Mouse (Mus musculus): Measurements from ENCODE around the gene Xaf1.

Gene Xaf1

DNA sequence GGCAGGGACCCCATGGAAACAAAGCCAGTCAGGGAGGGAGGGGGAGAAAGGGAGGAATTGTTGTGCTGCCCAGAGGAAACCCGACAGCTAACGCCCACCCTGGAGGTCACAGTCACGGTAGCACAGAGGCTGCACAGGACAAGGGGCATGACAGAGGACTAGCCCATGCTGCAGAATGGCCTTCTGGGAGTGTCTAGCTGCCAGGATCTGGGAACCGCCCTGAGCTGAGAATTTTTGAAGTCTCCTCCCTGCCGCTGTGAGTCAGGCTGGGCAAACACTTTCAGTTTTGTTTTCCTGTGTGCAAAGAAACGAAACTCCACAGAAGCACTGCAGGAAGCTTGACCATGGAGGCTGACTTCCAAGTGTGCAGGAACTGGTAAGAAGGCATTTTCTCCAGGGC is at the start of gene Xaf1:
TSS of gene Xaf1 (plus strand) at position 296 of the 400 bp plus-strand sequence.
- DNase-seq (ENCODE audit: low spot score in 2 of 2): peak; percentile 28 to 66

DNA sequence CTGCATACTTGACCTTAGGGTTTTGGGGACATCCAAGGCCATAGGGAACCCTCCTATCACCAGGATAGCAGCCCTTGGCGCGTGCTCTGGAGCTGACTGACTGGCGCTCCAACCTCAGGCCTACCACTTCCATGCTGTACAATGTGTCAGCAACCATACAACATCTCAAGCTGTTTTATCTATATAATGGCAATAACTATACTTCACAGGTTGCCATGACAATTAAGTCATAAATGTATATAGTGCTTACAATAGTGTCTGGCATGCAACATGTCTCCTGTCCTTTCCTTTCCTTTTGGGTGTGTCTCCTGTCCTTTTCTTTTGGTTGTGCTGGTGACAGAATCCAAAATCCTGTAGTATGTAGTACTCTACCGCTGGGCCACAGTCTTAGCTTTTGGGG is 45.8 kb upstream of the Xaf1 start:
- no peak for DNase-seq (ENCODE audit: low spot score in 2 of 2)

DNA sequence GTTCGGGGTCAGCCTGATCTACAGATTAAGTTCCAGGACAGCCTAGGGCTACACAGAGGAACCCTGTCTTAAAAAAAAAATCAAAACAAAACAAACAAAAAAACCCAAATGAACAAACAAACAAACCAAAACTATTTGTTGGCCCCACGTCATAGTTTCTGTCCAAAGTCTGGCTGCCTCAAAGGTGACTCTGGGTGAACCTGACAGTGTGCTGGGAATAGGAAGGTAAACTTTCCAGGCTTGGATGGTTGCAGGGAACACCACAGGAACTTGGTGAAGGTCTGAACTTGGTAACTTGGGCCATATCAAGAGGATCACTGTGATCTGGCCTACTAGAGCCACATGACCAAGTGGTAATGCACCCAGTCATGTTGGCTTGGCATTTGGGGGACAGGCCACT is 45.0 kb upstream of the Xaf1 start:
- no peak for DNase-seq (ENCODE audit: low spot score in 2 of 2)

DNA sequence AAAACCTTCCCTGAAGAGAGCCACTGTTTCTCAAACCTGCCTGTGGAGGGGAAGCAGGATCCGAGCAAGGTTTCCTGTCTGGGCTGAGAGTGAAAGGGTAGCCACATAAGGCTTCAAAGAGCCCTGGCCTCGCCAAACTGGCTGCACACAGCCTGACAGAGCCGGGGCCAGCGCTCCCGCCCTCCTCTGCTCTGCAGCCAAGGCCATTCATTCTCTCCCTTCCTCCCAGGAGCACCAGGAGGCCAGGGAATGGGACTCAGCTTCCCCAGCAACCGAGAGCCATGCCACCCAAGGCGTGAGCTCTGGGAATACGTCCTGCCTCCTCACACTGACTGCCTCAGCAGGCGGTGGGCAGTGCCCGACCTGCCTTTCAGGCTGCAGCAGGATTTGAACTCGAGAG is 35.9 kb upstream of the Xaf1 start:
- no peak for DNase-seq (ENCODE audit: low spot score in 2 of 2)

DNA sequence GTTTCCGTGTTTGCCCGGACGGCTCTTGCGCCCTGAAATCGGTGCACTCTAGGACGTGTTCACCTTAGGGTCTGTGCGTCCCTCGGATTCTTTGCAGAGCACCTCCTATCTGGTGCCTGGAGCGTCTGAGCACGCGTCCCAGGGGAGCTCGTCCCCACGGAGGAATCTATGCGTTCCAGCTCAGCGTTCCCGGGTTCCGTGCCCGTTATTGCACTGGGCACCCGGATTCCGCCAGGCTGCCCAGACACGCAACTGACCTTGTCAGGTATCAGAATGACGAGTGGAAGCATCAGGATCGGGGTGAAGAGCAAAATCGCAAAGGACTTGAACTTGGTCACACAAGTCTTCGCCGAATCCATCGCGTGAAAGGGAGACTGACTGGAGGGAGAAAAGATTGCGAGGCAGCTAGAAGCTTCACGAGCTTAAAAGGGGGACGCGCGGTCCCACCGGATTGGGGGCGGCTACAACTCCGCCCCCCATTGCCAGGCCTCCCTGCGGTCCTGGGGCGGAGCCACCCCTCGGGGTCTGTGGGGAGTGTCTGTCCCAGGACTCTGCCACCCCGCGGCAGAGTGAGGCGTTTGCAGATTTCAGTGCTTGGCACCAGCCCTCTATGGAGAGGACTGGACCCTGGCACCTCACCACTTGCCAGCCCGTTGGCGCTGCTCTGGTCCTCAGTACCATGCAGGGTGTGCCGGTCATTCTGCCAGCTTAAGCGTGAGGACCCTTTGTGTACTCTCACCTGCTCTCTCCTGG is 35.0 kb upstream of the Xaf1 start:
- no peak for DNase-seq (ENCODE audit: low spot score in 2 of 2)

DNA sequence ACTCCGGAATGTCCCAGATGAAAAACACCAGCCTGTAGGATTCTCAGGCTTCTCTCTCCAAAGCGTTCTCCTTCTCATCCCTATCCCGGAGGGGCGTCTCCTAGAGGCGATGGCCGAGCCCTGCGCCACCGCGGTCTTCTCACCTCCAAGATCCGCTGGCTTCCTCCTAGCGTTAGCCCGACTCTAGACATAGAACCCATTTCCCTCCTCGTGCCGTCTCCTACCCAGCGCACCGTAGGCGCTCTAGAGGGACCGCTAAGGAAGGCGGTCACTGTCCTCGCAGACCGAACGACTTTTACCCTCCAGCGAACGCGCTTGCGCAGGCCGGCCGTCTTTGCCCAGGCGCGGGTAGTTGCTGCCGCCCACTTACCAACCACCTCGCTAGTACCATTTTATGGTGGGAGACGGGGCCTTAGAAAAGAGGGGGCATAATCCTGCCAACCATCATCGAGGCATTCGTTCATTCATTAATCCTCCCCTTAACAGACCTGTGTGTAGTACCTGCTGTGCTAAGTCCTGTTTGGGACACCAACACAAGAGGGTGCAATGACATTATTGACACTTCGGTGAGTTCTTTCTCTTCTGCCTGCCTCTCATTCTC is 34.4 kb upstream of the Xaf1 start, which contains the start of gene Slc13a5:
TSS of gene Slc13a5 (minus strand) at position 263 of the 601 bp plus-strand sequence.
- no peak for DNase-seq (ENCODE audit: low spot score in 2 of 2)

DNA sequence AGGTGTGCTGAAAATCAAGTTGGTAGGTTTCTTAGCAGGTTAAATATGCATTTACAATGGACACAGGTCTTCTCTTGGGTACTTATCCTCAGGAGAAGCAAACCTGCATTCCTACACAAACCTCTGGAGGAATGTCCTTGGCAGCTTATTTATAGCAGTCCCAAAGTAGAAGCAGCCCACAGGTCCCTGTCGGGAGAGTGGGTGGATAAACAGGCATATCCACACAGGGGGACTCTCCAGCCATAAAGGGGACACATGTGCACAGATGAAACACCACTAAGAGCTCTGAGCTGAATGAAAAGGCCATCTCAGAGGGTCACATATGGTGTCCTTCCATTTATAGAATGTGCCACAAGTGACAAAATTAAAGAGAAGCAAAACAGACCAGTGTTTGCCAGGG is 29.7 kb upstream of the Xaf1 start:
- no peak for DNase-seq (ENCODE audit: low spot score in 2 of 2)

DNA sequence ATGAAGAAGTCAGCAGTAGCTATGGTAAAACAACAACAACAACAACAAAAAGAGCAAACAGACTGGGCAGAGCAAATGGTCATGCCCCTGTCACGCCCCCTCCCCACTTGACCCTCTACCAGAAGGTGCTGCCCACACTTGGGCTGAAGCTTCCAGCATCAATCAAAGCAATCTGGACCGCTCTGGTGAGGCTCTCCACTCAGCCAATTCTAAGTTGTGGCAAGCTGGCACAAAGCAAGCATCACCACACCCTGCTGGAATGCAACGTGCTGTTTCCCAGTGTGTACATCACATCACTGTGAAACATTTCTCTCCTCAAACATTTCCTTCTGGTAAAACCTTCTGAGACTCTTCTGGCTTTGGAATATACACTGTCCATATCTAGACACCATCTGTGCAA is 28.1 kb upstream of the Xaf1 start:
- no peak for DNase-seq (ENCODE audit: low spot score in 2 of 2)

DNA sequence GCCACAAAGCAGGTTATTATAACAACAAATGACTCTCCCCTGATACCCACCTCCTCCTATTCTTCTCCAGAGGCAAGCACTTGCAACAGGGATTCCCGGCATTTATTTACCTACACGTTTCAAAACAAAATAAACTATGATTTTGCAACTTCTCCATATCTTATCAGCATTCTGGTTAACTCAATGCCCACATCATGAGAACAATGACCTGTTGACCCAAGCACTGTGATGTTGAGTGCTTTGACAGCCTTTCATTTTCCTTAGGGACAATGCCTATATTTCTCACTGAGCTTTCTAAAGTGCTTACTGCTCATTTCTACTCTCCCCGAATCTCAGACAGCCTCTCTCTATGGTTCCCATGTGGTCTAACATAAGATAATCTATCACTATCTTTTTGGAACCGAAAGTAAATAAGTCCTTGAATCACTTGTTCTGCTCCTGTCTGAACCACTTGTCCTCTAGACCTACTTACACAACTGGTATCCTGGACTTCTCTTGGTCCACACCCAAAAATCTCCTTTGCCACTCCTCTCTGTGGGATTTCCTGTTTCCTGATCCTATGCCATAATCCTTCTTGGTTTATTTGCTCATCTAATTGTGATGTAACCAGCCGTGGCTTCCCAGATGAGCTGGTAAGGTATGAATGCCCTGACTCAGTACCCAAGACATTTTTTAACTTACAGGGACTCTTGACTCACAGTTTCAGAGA is 20.1 kb upstream of the Xaf1 start:
- no peak for DNase-seq (ENCODE audit: low spot score in 2 of 2)

DNA sequence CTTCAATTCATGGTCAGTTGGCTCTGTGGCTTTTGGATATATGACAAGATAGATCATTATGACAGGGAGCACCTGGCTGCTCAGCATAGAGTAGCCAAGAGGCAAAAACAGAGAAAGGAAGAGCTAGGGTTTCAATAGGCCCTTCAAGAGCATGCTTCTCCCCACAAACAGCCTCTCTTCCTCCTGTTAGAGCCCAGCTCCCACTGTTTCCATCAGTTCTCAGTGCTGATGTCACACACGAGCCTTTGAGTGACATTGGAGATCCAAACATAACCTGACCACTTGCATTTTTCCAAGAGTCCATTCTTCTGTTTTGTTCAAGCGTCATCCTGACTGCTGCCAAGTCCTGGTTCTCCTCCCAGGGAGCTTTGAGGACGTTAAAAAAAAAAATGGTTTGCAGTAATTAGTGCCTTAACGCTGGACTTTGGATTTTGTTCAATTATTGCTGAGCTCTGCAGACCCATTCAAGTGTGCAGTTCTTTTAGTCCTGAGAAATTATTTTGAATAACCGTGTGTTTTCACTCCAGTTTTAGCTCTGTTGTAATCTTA is 19.5 kb upstream of the Xaf1 start:
- DNase-seq (ENCODE audit: low spot score in 2 of 2): no peak

DNA sequence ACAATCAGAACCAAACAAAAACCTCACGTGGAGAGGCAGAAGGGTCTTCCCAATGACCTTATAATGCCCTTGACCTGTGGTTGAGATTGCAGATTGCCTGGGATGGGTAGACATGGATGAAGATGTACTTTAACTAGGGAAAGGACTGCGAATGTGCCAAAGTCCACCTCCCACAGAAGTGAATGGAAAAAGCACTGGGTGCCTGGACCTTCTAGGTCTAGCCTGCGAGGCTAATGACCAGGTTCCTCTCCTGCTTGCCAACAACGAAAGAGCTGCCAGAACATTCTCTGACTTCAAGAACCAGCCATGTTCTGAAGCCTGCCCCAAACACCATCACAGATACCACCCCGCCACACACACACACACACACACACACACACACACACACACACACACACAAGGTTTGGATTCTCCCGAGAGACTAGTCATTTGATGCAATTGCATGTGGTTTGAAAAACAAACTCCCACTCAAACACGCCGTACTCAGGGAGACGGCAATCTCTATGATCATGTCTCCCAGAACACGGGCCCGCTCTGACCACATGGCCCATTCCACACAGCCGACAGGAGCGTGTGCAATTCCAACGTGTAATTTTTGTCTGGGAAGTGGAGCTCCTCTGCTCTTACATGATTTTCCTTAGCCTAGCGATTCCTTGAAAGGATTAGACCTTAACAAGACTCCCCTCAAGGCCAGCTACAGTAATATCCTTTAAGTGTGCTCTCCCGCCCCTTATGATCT is 17.8 kb upstream of the Xaf1 start:
- no peak for DNase-seq (ENCODE audit: low spot score in 2 of 2)

DNA sequence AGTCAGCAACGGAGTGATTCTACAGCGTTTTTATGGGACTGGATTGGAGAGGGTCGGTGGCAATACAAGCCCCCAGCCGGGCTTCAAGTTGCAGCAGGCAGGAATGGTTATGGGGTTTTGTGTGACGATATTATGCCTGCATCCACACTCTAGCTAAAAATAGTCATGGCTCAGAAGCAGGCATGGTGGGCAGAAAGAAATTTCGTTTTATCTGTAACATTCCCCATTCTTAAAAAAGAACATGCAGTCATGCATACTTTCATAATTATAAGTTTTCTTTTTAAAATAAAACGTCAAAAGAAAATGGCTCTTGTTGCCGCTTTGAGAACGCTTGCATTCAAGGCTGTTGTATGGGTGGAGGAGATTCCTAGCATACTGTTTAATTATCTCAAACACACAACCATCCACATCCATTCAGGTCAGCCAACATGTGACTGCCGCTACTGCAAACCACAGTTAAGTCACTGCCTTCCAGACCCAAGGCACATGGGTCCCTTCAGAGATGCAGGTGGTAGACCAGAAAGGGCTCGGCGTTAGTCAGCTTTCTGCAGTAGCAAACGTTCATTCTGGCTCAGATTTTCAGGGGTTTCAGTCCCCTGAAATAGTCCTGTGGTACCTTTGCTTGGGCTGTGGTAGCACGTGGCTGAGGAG is 16.8 kb upstream of the Xaf1 start:
- DNase-seq (ENCODE audit: low spot score in 2 of 2): no peak

DNA sequence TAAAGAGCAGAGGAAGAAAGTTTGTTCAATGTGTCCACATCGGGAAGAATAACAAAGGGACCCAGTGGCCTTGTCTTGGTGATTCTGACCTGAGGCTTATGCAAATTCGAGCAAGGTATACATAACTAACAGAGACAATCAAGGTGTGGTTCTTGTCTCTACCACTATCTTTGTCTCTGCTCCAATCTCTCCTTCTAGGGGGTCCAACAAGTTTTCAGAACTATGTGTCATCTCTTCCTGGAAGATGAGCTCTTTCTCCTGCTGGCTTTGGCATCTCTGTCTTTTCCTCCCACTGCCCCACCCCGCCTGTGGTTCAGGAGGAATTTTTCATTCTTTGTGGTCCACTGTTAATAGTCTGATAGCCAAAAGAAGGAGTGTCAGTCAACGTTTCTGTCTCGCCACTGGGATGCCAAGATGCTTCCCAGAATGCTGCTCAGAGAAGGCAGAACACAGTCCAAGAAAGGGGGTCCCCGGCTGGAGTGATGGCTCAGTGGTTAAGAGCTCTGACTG is 15.4 kb upstream of the Xaf1 start:
- no peak for DNase-seq (ENCODE audit: low spot score in 2 of 2)

DNA sequence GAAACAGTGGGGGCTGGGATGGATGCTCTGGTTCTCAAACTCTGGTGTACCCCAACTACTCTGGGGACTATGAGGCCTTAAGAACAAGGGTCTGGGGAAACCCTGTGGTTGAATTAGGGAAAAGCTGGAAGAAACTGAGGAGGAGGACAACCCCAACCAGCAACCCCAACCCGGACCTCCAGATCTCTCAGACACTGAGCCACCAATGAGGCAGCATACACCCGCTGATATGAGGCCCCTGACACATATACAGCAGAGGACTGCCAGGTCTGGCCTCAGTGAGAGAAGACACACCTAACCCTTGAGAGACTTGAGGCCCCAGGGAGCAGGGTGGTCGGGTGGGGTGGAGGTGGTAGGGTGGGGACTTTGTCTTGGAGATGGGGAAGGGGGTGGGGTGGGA is 14.8 kb upstream of the Xaf1 start:
- no peak for DNase-seq (ENCODE audit: low spot score in 2 of 2)

DNA sequence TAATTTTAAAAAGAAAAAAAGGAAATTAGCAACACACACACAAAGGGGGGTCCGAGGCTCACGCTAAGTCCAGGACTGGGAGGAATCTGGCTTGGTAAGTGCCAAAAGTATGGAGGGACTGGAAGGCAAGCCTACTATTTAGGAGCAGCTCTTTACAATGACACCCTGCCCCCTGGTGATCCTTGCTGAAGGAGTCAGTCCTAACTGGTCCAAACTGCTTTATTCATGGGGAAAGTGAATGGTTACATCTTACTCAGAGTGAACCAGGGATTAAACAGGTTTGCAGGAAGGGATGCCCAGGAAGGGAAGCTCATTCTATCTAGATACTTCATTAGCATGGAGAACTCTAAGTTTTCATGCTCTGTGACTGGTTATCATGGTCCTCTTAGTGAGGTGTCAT is 14.3 kb upstream of the Xaf1 start:
- no peak for DNase-seq (ENCODE audit: low spot score in 2 of 2)

DNA sequence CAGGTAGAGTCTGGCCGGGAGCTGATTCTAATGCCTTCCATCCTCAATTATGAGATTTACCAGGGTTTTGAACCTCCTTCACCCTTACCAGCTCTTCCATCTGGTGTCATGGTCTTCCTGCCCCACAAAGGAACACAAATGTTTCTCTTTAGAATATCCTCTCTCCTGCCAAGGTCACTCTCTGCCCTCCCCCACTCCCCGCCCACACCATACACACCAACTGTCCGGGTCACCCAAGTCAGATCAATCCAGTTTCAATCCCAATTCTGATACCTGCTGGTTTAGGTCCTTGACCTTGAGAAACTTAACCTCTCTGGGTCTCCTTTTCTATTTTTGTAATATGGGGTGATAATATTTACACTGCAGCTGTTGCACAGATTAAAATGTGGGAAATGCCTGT is 13.9 kb upstream of the Xaf1 start:
- DNase-seq (ENCODE audit: low spot score in 2 of 2): no peak

DNA sequence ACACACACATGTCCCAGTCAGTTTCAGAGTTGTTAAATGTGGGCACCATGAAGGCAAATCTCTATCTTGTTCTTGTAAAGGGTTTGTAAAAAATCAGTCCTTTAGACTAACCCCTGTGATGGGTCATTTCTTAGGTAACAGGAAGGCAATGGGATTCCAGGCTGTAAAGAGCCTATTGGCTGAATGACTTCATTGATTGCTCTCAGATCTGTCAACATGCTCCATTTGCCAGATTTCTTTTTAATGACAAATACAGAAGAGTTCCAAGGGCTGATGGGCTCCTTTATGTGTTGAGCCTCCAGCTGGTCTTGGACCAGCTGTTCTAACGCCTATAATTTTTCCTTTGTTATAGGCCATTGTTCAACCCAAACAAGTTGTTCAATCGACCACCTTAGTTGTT is 8.3 kb upstream of the Xaf1 start:
- no peak for DNase-seq (ENCODE audit: low spot score in 2 of 2)

DNA sequence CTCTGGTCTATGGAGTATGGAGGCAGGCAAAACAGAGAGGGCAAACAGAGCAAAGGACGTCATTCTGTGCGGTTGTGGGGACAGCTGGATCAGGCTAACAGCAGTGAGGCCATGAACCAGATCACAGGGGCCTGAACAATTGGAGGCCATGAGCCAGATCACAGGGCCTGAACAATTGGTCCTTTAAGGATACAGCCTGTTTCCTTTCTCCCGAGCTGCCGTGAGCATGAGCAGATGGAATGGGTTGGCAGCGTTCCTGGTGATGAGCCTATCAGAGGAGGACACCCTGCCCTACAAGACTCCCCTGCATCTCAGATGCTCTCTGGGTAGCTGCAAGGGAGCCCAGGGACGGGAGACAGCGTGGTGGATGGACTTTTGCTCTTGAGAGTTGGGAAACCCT is 801 bp downstream of the Xaf1 start:
- DNase-seq (ENCODE audit: low spot score in 2 of 2): no peak

DNA sequence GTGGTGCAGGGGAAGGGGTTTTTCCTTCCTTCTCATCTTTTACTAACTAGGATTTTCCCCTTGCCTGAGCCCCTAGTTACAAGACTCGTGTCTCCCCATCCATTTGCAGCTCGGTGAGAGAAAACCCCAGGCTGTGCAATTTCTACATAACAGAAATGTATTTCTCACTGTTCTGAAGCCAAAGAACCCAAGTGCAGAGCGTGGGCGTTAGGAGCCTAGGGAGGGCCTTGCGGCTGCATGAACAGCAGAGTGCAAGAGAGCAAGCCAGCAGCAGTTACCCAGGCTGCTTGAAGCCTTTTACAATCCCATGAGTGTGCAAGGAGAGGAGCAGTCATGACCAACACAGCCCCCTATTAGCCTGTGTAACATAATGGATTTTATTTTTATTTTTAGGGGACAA is 6.0 kb downstream of the Xaf1 start:
- no peak for DNase-seq (ENCODE audit: low spot score in 2 of 2)

DNA sequence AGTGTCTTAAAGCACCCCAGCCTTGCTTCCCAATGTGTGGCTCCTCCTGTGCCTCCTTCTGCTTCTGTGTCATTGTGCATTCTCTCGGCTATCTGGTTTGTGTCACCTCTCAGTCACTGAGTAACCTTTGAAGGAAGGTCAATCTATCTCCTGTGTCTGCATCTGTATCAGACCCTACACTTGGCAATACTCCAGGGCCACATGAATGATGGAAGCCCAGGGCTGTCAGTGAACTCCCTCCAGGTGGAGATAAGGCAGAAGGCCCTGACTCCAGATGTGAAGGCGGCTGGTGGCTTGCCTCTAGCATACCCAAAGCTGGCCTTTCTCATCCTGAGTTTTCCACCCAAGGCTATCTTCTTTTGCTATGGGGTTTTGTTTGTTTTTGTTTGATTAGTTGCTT is 7.6 kb downstream of the Xaf1 start:
- DNase-seq (ENCODE audit: low spot score in 2 of 2): no peak

DNA sequence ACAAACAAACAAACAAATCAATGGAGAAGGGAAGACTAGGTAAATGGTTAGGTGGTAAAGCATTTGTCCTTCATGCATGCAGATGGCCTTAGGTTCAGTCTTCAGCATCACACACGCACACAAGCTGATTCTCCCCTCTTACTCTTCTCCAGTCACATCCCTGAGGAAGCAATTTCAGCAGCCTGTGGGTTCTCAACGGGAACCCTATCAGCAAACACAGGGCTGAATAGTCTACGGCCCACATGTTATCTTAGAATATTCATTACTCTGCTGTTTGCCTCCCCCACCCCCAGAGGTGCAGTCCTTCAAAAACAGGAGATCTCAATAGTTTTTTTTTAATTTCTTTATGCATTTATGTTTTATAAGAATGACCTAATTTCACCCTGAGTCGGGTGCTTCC is 9.1 kb downstream of the Xaf1 start:
- no peak for DNase-seq (ENCODE audit: low spot score in 2 of 2)

Data from spleen, postnatal 4 days (tissue).